Mouse (Mus musculus) activated CD4-positive, CD25-positive, alpha-beta regulatory T cell, adult 4 months (primary cell): Measurements from ENCODE around the gene Klk13. TPM values are rescaled to one million over a fixed set of nuclear protein-coding genes. Genes with fewer than 3 reads are reported as not detected.

Source experiments
- ATAC-seq: one replicate; pipeline ENCODE4 v1.8.0; 2017
- polyA plus RNA-seq, 2 experiments: library from polyadenylated mRNA; unstranded; fragments of 100-300 nt; shearing (Covaris generic); gene quantifications; one replicate each; pipeline ENCODE4 v1.2.1; 2017

The Klk13 gene
- polyA plus RNA-seq, 2 experiments from 2014 or later = not detected

GRCm38 (mm10) chr7:43772901-43773300 is 60.5 kb downstream of the Klk13 start:
- no peak for ATAC-seq

DNA sequence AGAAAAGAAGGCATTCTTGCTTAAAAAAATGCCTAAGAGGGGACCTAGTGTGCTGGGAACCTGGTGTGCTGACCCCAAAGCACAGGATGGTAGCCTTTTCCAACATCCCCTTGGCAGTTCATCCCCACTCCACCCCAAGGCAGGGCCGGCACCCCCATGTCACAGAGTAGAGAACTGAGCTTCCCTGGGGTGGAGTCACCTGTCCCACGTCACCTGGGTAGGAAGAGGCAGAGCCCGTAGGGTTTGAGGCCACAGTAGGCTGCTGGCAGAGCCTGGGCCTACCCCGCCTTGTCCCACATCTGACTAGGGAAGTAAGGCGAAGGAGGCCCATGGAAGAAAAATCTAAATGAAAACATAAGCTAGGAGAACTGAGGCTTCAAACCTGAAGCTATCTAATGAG is 62.0 kb downstream of the Klk13 start, which contains the start of gene Klk11:
Klk11 (plus strand) TSS at position 241 of the 400 bp plus-strand sequence.
- ATAC-seq = no peak

- ATAC-seq = no peak
Measured at GRCm38 (mm10) chr7:43774802-43775201, 62.4 kb downstream of the Klk13 start.

- no peak for ATAC-seq
Measured at GRCm38 (mm10) chr7:43775311-43776057, 63.1 kb downstream of the Klk13 start.

- no peak for ATAC-seq
Measured at GRCm38 (mm10) chr7:43776506-43776905, 64.1 kb downstream of the Klk13 start.

Other genes starting within 250 kb of the Klk13 start
- gene Vsig10l, start 249.4 kb upstream of the Klk13 start, polyA plus RNA-seq = 1 to 10 TPM; 1.2 to 4.3 TPM
- gene Iglon5, start 222.5 kb upstream of the Klk13 start, polyA plus RNA-seq = not detected
- gene 4931406B18Rik, start 206.6 kb upstream of the Klk13 start, polyA plus RNA-seq = not detected
- gene Cd33, start 168.1 kb upstream of the Klk13 start, polyA plus RNA-seq = not detected
- gene Zfp658, start 150.3 kb upstream of the Klk13 start, polyA plus RNA-seq = 1 to 10 TPM; 3.2 to 3.4 TPM
- 10 to 100 TPM in 1 of 2 experiments, 1 to 10 TPM in 1; 9.4 to 10.9 TPM for gene Zfp719, start 133.0 kb upstream of the Klk13 start, polyA plus RNA-seq
- gene Zfp819, start 105.4 kb upstream of the Klk13 start, polyA plus RNA-seq = under 1 TPM in 1 of 2 experiments, not detected in 1; 0.20 TPM
- gene Ceacam18, start 77.9 kb upstream of the Klk13 start, polyA plus RNA-seq = not detected
- gene Siglece, start 52.4 kb upstream of the Klk13 start, polyA plus RNA-seq = under 1 TPM in 1 of 2 experiments, not detected in 1; 0.34 TPM
- gene Ctu1, start 40.6 kb upstream of the Klk13 start, polyA plus RNA-seq = 1 to 10 TPM; 1.2 to 1.3 TPM
- gene Klk14, start 22.1 kb upstream of the Klk13 start, polyA plus RNA-seq = not detected
- not detected for gene Klk12, start 56.3 kb downstream of the Klk13 start, polyA plus RNA-seq
- gene Klk11, start 62.0 kb downstream of the Klk13 start, polyA plus RNA-seq = under 1 TPM in 1 of 2 experiments, not detected in 1; 0.36 TPM
- gene Klk10, start 68.5 kb downstream of the Klk13 start, polyA plus RNA-seq = under 1 TPM in 1 of 2 experiments, not detected in 1; 0.32 TPM
- not detected for gene Klk9, start 79.3 kb downstream of the Klk13 start, polyA plus RNA-seq
- gene Klk8, start 85.0 kb downstream of the Klk13 start, polyA plus RNA-seq = 100 to 1,000 TPM; 179 to 197 TPM
- not detected for gene Klk7, start 98.7 kb downstream of the Klk13 start, polyA plus RNA-seq
- gene Klk6, start 111.9 kb downstream of the Klk13 start, polyA plus RNA-seq = not detected
- not detected for gene Klk5, start 129.4 kb downstream of the Klk13 start, polyA plus RNA-seq
- gene Klk4, start 168.6 kb downstream of the Klk13 start, polyA plus RNA-seq = not detected
- not detected for gene Klk15, start 221.2 kb downstream of the Klk13 start, polyA plus RNA-seq
- not detected for gene Klk1b8, start 238.1 kb downstream of the Klk13 start, polyA plus RNA-seq